Mouse (Mus musculus) liver, embryonic 13.5 days (tissue): ENCODE measurements around the gene Ric8b. TPM values are rescaled to one million over a fixed set of nuclear protein-coding genes. Genes with fewer than 3 reads are reported as not detected.

Experiments used
- ATAC-seq: fragments of 200-750 bp; cut with Nextera tagmentation; 2 replicates; pipeline ENCODE4 v1.8.0; 2017; ENCODE audit warnings: low read depth, mild to moderate bottlenecking, moderate number of reproducible peaks, moderate library complexity
- DNase-seq: peaks from one replicate; pipeline ENCODE4 v3.0.0; 2022
- H3K27ac ChIP-seq: fragments of 300-500 bp; sonication (generic); 2 replicates; pipeline ENCODE4 v1.5.1; 2015; ENCODE audit warnings: moderate library complexity, mild to moderate bottlenecking, inconsistent platforms
- H3K27me3 ChIP-seq: fragments of 300-500 bp; sonication (generic); 2 replicates; pipeline ENCODE4 v1.6.1; 2015; ENCODE audit warnings: mild to moderate bottlenecking, inconsistent platforms
- H3K36me3 ChIP-seq: fragments of 300-500 bp; sonication (generic); 2 replicates; pipeline ENCODE4 v1.6.1; 2015; ENCODE audit warnings: mild to moderate bottlenecking, inconsistent platforms
- H3K4me1 ChIP-seq: fragments of 300-500 bp; sonication (generic); replicated peaks from 2 replicates; pipeline ENCODE4 v1.6.1; 2015; ENCODE audit warnings: inconsistent platforms
- H3K4me2 ChIP-seq: fragments of 300-500 bp; sonication (generic); 2 replicates; pipeline ENCODE4 v1.6.1; 2015; ENCODE audit warnings: inconsistent platforms, mild to moderate bottlenecking, moderate library complexity
- H3K4me3 ChIP-seq: fragments of 300-500 bp; sonication (generic); replicated peaks from 2 replicates; pipeline ENCODE4 v1.5.1; 2015; ENCODE audit warnings: mild to moderate bottlenecking, inconsistent platforms
- H3K9ac ChIP-seq: fragments of 300-500 bp; sonication (generic); 2 replicates; pipeline ENCODE4 v1.6.1; 2015; ENCODE audit warnings: mild to moderate bottlenecking, inconsistent platforms
- H3K9me3 ChIP-seq: fragments of 300-500 bp; sonication (generic); replicated peaks from 2 replicates; pipeline ENCODE4 v1.6.1; 2016; ENCODE audit warnings: inconsistent platforms
- WGBS: fragments of 180-500 bp; shearing (Covaris S2); methylation state at CpG from one replicate; pipeline ENCODE4 v1.1.7; 2015; ENCODE audit not compliant: insufficient replicate concordance; 5-methylcytosine and 5-hydroxymethylcytosine counted together
- polyA plus RNA-seq: library from polyadenylated mRNA; unstranded; fragments of >200 nt; fragmentation: Nextera tagmentation; extraction: Ambion mirVana; gene quantifications from 2 replicates; pipeline ENCODE4 v1.2.1, GENCODE M21; 2015

Gene Ric8b
- polyA plus RNA-seq, 1 experiment from 2014 or later: 3.9 TPM

DNA sequence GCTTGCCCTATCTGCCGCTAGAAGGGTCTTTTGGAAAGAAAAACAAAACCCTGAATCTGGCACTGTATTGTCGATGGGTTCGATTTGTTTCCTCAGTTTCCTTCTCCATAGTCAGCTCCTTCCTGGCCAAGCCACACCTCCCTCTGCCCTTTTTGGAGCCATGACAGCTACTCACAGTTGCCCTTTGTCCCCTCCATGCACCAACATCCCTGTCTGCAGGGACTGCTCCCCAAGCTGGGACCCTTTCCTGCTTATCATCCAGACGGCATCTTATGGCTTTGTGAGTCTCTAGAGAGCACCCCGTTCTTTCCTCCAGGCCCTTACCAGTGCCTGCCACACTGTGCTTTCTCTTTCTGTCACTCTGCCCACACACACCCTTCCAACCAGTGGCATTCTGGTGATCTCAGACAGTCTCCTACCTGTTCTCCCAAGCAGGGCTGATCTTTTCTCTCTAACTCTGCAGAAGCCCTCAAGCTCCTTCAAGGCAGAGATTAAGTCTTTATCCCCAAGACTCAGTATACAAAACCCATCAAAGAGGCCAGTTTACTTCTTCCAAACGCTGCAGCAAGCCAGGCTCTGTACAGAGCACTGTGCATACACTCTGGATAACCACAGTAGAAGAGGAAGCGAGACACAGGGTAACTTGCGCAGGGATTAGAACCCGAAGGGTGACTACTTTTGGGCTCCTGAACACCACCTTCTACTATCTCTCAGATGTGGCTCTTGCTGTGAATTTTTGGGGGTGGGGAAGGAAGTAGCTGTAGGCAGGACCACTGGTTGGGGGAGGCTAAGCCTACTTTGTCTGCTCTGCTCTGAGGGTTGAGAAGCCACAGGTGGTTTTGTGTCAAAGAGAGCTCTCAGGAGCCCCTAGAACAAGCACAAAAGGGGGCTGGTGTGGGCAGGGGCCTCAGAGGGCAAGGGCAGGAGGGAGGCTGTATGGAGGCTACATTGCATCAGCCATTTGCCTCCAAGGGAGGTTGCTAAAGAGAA is 20.2 kb upstream of the Ric8b start:
- no peak overlapping the region for H3K4me3 ChIP-seq
- H3K9me3 ChIP-seq: no peaks in the 10 kb centered on the region
- DNase-seq: no peak
- no peak overlapping the region for H3K9ac ChIP-seq
- H3K27ac ChIP-seq: no peak overlapping the region
- peaks cover 26% of the 10 kb centered on the region for H3K4me1 ChIP-seq
- no peaks in the 10 kb centered on the region for H3K36me3 ChIP-seq
- no peaks in the 10 kb centered on the region for H3K27me3 ChIP-seq
- no peak overlapping the region for H3K4me2 ChIP-seq
- WGBS: 36% methylated on average over 9 of the region's 9 CpGs
- no peak for ATAC-seq

DNA sequence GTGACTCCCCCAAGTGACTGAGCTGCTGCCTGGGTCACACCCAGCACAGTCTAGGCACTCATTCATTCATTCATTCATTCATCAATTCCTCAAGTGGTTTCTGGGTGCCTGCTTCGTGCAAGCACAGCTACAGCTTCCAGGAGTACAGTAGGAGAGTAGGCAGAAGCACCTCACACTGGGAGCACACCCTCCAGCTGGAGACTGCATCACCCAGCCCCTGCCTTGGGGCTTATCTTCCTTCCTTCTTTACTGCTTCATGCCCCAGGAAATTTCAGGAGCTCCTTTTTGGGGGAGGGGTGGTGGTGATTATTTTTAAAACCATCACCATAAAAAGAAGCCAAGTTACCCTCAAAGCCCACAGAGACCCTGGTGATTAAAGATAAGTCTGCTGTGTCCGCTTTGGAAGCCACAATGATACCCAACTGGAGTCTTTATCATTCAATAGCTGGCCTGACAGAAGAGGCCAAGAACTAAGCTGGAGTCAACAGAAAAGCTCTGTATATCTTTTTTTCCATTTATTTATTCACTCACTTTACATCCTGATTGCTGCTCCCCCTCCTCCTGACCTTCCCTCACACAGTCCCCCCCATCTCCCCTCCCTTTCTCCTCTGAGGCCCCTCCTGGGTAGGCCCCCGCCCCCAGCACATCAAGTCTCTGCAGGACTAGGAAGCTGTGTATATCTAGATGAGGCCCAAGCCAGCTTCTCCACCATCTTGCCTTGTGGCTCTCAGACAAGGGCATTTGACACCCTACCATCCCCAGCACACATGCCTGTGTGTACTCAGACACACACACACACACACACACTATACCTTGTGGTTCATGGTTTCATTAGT is 19.1 kb upstream of the Ric8b start:
- Histone ChIP-seq H3K36me3 (no peaks in the 10 kb centered on the region), H3K9ac (no peak overlapping the region), H3K4me3 (no peak overlapping the region), H3K27ac (no peak overlapping the region), H3K4me2 (no peak overlapping the region), H3K4me1 (peaks cover 26% of the 10 kb centered on the region), H3K9me3 (no peaks in the 10 kb centered on the region), H3K27me3 (no peaks in the 10 kb centered on the region)
- ATAC-seq: peak; percentile 57
- DNase-seq: no peak
- 8% methylated on average over 3 of the region's 3 CpGs for WGBS

DNA sequence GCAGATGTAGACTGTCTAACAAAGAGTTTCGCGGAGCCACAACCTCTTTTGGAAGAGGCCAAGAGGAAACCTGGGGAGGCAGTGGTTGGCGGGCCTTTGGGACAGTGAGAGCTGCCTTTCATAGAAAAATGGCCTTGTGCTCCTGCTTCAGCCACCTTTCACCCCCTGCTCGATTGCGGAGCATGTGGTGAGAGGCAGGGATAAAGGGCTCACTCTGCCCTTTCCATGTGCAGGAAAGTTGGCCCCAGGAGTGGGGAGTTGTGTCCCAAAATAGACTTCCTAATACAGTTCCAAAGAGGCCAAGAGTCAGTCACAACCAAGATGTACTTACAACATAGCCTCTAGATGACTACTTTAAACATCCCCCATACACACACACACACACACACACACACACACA is 15.7 kb upstream of the Ric8b start:
- Histone ChIP-seq H3K9me3 (no peaks in the 10 kb centered on the region), H3K4me1 (peaks cover 30% of the 10 kb centered on the region), H3K27me3 (no peaks in the 10 kb centered on the region), H3K4me3 (no peak overlapping the region), H3K36me3 (no peaks in the 10 kb centered on the region), H3K9ac (no peak overlapping the region), H3K27ac (no peak overlapping the region), H3K4me2 (no peak overlapping the region)
- no peak for ATAC-seq
- WGBS: 78% methylated on average over 5 of the region's 5 CpGs
- DNase-seq: no peak

DNA sequence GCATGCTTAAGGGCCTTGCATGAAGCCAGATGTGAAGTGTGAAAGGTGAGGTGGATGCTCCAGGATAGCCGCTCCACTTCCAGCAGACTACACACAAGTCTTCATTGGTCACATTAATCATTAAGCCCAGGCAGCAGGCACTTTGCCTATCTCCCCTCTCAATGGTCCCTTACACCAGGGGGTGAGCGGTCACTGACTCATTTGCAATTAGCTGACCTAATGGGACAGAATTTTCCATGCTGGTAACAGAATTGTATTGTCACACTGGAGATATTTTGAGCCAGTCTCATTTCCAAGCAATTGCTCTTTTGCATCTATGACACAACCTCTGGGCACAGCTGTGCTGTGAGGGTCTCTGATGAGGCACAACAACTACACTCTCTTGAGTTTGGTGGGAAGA is 15.2 kb upstream of the Ric8b start:
- Histone ChIP-seq H3K27ac (no peak overlapping the region), H3K9ac (no peak overlapping the region), H3K4me2 (no peak overlapping the region), H3K4me1 (peaks cover 25% of the 10 kb centered on the region), H3K27me3 (no peaks in the 10 kb centered on the region), H3K36me3 (no peaks in the 10 kb centered on the region), H3K9me3 (no peaks in the 10 kb centered on the region), H3K4me3 (no peak overlapping the region)
- DNase-seq (no peak), ATAC-seq (no peak)
- whole genome bisulfite sequencing: 60% methylated on average over 2 of the region's 2 CpGs

DNA sequence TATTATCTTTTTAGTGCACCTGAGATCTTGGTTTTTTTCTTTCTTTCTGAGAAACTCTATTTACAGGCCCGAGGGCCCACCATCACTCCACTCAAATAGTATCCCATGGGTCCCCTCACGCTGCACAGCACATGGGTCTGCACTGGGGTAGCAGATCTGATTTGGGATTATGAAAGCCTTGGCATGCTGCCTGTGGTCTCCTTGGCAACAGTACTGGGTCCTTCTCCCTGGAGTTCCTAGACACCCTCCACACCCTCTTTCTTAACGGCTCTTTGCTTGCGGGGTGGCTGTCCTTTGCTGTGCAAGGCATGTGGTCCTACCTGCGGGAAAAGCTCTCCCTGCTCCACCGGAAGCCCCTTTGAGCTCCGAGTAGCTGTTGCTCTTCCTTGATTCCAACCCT is 14.1 kb upstream of the Ric8b start:
- Histone ChIP-seq H3K4me2 (no peak overlapping the region), H3K27ac (no peak overlapping the region), H3K36me3 (no peaks in the 10 kb centered on the region), H3K9me3 (no peaks in the 10 kb centered on the region), H3K4me3 (no peak overlapping the region), H3K27me3 (no peaks in the 10 kb centered on the region), H3K4me1 (peaks cover 14% of the 10 kb centered on the region), H3K9ac (no peak overlapping the region)
- 58% methylated on average over 7 of the region's 7 CpGs for WGBS
- ATAC-seq (no peak), DNase-seq (no peak)

DNA sequence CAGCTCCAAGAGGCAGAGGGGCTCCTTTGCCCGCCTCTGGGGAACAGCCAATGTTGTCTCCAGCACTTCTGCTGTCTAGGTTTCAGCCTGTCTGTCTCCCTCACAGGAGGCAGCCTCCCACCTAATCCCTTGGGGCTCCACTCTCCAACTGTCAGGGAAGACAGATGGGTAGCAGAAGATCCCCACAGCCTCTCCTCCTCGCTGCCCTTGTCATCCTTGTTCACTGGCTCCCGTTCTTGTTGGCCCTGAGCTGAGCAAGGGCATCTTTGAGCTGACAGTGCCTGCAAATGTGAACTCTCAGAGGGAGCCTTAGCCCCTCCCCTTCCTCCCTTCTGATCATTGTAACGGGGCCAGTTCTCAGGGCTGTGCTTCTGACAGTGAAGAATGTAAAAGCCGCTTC is 13.7 kb upstream of the Ric8b start:
- no peak for DNase-seq
- Histone ChIP-seq H3K36me3 (no peaks in the 10 kb centered on the region), H3K27ac (no peak overlapping the region), H3K4me1 (peaks cover 10% of the 10 kb centered on the region), H3K27me3 (no peaks in the 10 kb centered on the region), H3K9ac (no peak overlapping the region), H3K4me3 (no peak overlapping the region), H3K9me3 (no peaks in the 10 kb centered on the region), H3K4me2 (peak overlapping the region; percentile 11; the same call in 1 of the 2 replicates)
- 7% methylated on average over 5 of the region's 5 CpGs for WGBS
- no peak for ATAC-seq

DNA sequence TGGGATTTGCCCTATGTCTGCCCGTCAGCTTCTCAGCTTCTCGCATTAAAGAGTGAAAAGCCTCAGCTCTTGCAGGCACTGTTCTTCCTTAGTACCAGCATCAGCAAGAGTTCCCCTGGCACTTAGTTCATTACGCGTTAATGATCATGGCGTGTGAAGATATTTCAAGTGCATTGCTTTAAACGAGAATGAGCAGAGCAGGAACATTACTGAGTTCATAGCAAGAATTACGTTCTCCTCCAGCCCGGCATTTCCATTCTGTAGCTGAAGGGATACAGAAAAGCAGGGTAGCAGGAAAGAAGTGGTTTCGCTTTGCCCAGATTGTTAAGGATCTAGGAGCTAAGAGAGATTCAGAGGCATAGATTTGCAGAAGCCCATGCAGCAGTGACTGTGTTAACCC is 10.5 kb upstream of the Ric8b start:
- H3K4me1 ChIP-seq: 0 out of 2 replicates have a peak, but pooled peaks cover 5% of the 10 kb centered on the region
- 81% methylated on average over 9 of the region's 9 CpGs for WGBS
- H3K4me3 ChIP-seq: no peak overlapping the region
- H3K27ac ChIP-seq: no peak overlapping the region
- H3K4me2 ChIP-seq: no peak overlapping the region
- H3K36me3 ChIP-seq: no peaks in the 10 kb centered on the region
- no peak overlapping the region for H3K9ac ChIP-seq
- no peaks in the 10 kb centered on the region for H3K9me3 ChIP-seq
- H3K27me3 ChIP-seq: 0 out of 2 replicates have a peak, but pooled peaks cover 3% of the 10 kb centered on the region
- no peak for DNase-seq
- no peak for ATAC-seq

DNA sequence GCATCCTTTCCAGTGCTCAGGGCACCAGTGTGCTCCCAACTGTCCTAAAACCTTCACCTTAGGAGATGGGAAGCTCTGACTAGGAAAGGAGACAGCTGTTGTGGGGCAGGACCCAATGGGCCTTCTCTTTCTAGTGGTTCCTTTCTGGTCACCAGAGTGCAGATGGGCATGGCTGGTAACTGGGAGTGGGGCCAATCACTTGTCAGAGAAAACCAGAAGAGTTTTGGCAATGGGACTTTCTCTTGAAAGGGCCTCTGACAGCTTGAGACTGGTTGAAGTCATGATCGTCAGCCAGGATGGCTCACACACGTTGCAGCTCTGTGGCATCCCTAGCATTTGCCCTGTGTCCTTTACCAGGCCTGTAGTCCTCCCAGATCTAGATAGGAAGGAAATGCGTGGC is 9.4 kb upstream of the Ric8b start:
- WGBS: 51% methylated on average over 3 of the region's 3 CpGs
- no peak overlapping the region for H3K9ac ChIP-seq
- H3K4me2 ChIP-seq: no peak overlapping the region
- 0 out of 2 replicates have a peak, but pooled peaks cover 5% of the 10 kb centered on the region for H3K4me1 ChIP-seq
- DNase-seq: no peak
- H3K4me3 ChIP-seq: no peak overlapping the region
- no peak overlapping the region for H3K27ac ChIP-seq
- H3K9me3 ChIP-seq: no peaks in the 10 kb centered on the region
- H3K36me3 ChIP-seq: no peaks in the 10 kb centered on the region
- ATAC-seq: no peak
- H3K27me3 ChIP-seq: 0 out of 2 replicates have a peak, but pooled peaks cover 3% of the 10 kb centered on the region

DNA sequence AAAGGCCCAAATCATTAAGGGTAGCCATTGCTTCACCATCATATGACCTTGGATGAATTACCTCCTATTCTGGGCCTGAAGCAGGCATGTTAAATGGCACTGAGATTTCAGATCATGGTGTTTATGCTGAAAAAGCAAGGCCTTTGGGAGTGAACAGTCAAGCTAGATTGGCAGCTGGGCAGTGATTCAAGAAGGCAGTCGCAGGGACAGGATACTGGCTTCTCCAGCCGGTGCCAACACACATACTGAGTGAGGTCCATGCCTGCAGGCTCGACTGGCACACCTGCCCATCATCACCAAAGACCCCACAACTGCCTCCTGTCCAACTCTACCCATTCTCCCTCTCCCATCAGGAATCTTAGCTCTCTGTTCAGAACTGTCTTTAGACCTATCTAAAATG is 8.9 kb upstream of the Ric8b start:
- Histone ChIP-seq H3K4me1 (0 out of 2 replicates have a peak, but pooled peaks cover 4% of the 10 kb centered on the region), H3K27me3 (0 out of 2 replicates have a peak, but pooled peaks cover 3% of the 10 kb centered on the region), H3K27ac (no peak overlapping the region), H3K4me3 (no peak overlapping the region), H3K36me3 (no peaks in the 10 kb centered on the region), H3K4me2 (no peak overlapping the region), H3K9me3 (no peaks in the 10 kb centered on the region), H3K9ac (no peak overlapping the region)
- WGBS: 63% methylated on average over 3 of the region's 3 CpGs
- no peak for ATAC-seq
- DNase-seq: no peak

DNA sequence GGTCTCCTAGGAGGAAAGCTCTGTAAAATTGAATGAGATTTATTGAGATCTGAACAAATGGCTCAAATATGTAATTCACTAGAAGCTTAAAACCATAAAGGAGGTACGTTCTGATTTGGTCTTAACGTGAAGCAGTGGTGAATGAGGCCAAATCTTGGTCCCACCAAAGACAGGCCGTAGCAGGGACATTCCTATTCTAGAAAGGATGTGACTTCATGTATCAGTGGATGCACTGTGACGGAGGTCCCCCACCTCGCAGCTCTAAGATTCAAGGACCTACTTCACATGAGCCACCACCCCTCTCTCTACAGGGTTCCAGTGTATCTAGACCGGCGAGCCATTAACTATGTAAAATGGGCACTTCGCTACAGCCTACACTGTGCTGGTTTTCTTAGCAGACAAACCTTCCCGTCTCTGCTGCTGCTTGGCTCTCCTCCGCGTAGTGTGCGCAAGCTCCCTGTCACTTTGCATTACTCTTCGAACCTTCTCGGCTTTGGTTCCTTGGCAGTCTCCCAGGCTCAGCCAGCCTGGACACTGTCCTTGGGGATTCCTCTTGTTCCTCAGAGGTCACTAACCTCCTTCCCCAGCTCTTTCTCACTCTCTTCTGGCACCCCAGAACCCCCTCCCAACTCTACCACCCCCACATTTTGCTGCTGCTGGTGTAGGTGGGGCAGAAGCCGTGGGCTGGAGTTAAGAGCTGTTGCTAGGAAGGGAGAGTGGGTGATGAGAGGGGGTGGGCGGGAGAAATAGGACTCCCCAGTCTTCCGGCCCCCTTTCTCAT is 8.2 kb upstream of the Ric8b start:
- ATAC-seq: no peak
- DNase-seq: no peak

DNA sequence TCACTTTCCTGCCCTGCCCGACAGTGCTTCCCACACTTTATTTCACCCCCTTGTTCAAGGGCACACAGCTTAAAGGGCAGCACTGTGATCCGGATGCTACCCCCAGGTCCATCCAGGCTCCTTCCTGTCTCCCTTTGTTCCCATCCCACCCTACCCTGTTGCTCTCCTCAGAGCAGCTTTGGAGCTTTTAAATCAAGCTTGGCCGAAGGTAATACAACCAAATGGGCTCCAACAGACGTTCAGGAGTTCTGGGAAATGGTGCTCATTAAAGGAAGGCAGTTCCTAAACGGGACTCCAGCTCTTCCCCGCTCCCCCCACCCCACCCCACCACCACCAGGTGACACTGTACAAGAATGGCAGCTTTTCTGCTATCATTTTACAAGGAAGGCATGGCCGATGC is 7.2 kb upstream of the Ric8b start:
- no peak for ATAC-seq
- 0 out of 2 replicates have a peak, but pooled peaks cover 3% of the 10 kb centered on the region for H3K27me3 ChIP-seq
- H3K4me3 ChIP-seq: no peak overlapping the region
- no peak overlapping the region for H3K4me2 ChIP-seq
- no peaks in the 10 kb centered on the region for H3K36me3 ChIP-seq
- no peak for DNase-seq
- no peak overlapping the region for H3K27ac ChIP-seq
- WGBS: 61% methylated on average over 7 of the region's 7 CpGs
- H3K4me1 ChIP-seq: no peaks in the 10 kb centered on the region
- H3K9me3 ChIP-seq: no peaks in the 10 kb centered on the region
- H3K9ac ChIP-seq: no peak overlapping the region

More for the DNA sequence above, 8.2 kb upstream of the Ric8b start:
- Histone ChIP-seq H3K27me3 (0 out of 2 replicates have a peak, but pooled peaks cover 3% of the 10 kb centered on the region), H3K4me2 (no peak overlapping the region), H3K9me3 (no peaks in the 10 kb centered on the region), H3K4me3 (no peak overlapping the region), H3K27ac (no peak overlapping the region), H3K9ac (no peak overlapping the region), H3K4me1 (no peaks in the 10 kb centered on the region), H3K36me3 (no peaks in the 10 kb centered on the region)
- WGBS: 72% methylated on average over 17 of the region's 17 CpGs
